Mouse (Mus musculus) layer of hippocampus, postnatal 36 days (tissue): ENCODE measurements around the gene C130050O18Rik. TPM values are rescaled to one million over a fixed set of nuclear protein-coding genes. Genes with fewer than 3 reads are reported as not detected.

Source experiments
- DNase-seq, 2 experiments: peaks; one replicate each; pipeline ENCODE4 v3.0.0; 2022
- microRNA-seq, 2 experiments: library from miRNA; unstranded; fragments of <30 nt; microRNA quantifications; one replicate each; pipeline ENCODE4 v1.2.0; 2021
- total RNA-seq, 2 experiments: library from RNA; stranded (reverse); gene quantifications; 2 replicates each; pipeline ENCODE4 v1.2.3; 2021

The C130050O18Rik gene
- total RNA-seq, 2 experiments from 2014 or later = 0.20 TPM; not detected in 1

- DNase-seq = no peak
Measured at GRCm38 (mm10) chr5:139464874-139465273, 59.8 kb downstream of the C130050O18Rik start.

Small RNA genes lying within 50 kb of the gene (microRNA-seq; reads per million reads assigned to microRNA genes)
- gene Mir339 = 190 to 299 reads per million in 2 experiments

Other genes with a start within 250 kb of the C130050O18Rik start
- 10 to 100 TPM; 78.6 to 82.1 TPM for gene Sun1, start 204.6 kb upstream of the C130050O18Rik start, total RNA-seq
- gene Get4, start 153.0 kb upstream of the C130050O18Rik start, total RNA-seq = 10 to 100 TPM; 52.6 to 55.3 TPM
- 100 to 1,000 TPM; 179 to 185 TPM for gene Adap1, start 79.7 kb upstream of the C130050O18Rik start, total RNA-seq
- 10 to 100 TPM; 68.6 to 76.3 TPM for gene Cox19, start 53.9 kb upstream of the C130050O18Rik start, total RNA-seq
- not detected for gene Cyp2w1, start 52.7 kb upstream of the C130050O18Rik start, total RNA-seq
- 10 to 100 TPM; 11.0 to 13.1 TPM for gene Gpr146, start 27.6 kb upstream of the C130050O18Rik start, total RNA-seq
- gene Gper1, start 17.9 kb downstream of the C130050O18Rik start, total RNA-seq = 1 to 10 TPM; 2.5 to 2.7 TPM
- 10 to 100 TPM; 15.2 to 15.7 TPM for gene 3110082I17Rik, start 55.2 kb downstream of the C130050O18Rik start, total RNA-seq
- 10 to 100 TPM; 62.5 to 66.6 TPM for gene Zfand2a, start 79.3 kb downstream of the C130050O18Rik start, total RNA-seq
- under 1 TPM in 1 of 2 experiments, not detected in 1; 0.12 TPM for gene Uncx, start 138.2 kb downstream of the C130050O18Rik start, total RNA-seq